Mouse (Mus musculus): ENCODE data around the gene Rin3.

- TF ChIP-seq CTCF (IDR thresholded peaks at IDR 0.05) (peak; percentile 29), EP300 (IDR thresholded peaks at IDR 0.05) (no peak)
Observed at GRCm38 (mm10) chr12:102439632-102440023, 156.8 kb downstream of the Rin3 start, which contains the start of gene Lgmn.

Data from lung, postnatal 0 days (tissue).